Mouse (Mus musculus) ES-E14 (cell line): ENCODE measurements around the gene Dnm1.

Experiments
- CHD2 ChIP-seq: IDR thresholded peaks from 2 replicates; pipeline ENCODE4 v1.6.1; 2014; ENCODE audit warnings: mild to moderate bottlenecking, low read depth, low read length, inconsistent platforms
- HCFC1 ChIP-seq: IDR thresholded peaks from 2 replicates; pipeline ENCODE4 v1.6.1; 2012; ENCODE audit warnings: low read length, inconsistent platforms, borderline replicate concordance; ENCODE audit not compliant: insufficient read depth
- MAFK ChIP-seq: IDR thresholded peaks from 2 replicates; pipeline ENCODE4 v1.6.1; 2014; ENCODE audit warnings: mild to moderate bottlenecking, low read depth, low read length, inconsistent platforms; ENCODE audit not compliant: insufficient read depth
- ZNF384 ChIP-seq: IDR thresholded peaks from 2 replicates; pipeline ENCODE4 v1.6.1; 2012; ENCODE audit warnings: low read depth, low read length, inconsistent platforms

- TF ChIP-seq CHD2 = no peak
- TF ChIP-seq ZNF384 = no peak
- TF ChIP-seq MAFK = no peak
- TF ChIP-seq HCFC1 = no peak
These were observed 11.0 kb upstream of the Dnm1 start for GRCm38 (mm10) chr2:32364121-32364520.
